Mouse (Mus musculus) kidney, embryonic 14.5 days (tissue): ENCODE results near the gene A630095N17Rik. TPM values are rescaled to one million over a fixed set of nuclear protein-coding genes. Genes with fewer than 3 reads are reported as not detected.
A peak's percentile ranks its signal among the peaks of the same experiment; 100 is the strongest.

Source experiments
- ATAC-seq: fragments of 200-750 bp; cut with Nextera tagmentation; 2 replicates; pipeline ENCODE4 v1.8.0; 2017; ENCODE audit warnings: moderate number of reproducible peaks, mild to moderate bottlenecking, moderate TSS enrichment, moderate library complexity; ENCODE audit not compliant: low FRiP score, low TSS enrichment
- H3K27ac ChIP-seq: fragments of 300-500 bp; sonication (generic); 2 replicates; pipeline ENCODE4 v1.5.1; 2014; ENCODE audit warnings: low read depth, mild to moderate bottlenecking, low read length, moderate library complexity, mixed read lengths
- H3K27me3 ChIP-seq: fragments of 300-500 bp; sonication (generic); 2 replicates; pipeline ENCODE4 v1.6.1; 2014; ENCODE audit warnings: mild to moderate bottlenecking, low read length; ENCODE audit not compliant: control insufficient read depth, insufficient read depth
- H3K36me3 ChIP-seq: fragments of 300-500 bp; sonication (generic); 2 replicates; pipeline ENCODE4 v1.6.1; 2014; ENCODE audit warnings: low read length, mixed read lengths; ENCODE audit not compliant: control insufficient read depth, insufficient read depth
- H3K4me1 ChIP-seq: fragments of 300-500 bp; sonication (generic); 2 replicates; pipeline ENCODE4 v1.6.1; 2014; ENCODE audit warnings: low read length, mixed read lengths; ENCODE audit not compliant: control insufficient read depth, insufficient read depth
- H3K4me2 ChIP-seq: fragments of 300-500 bp; sonication (generic); replicated peaks from 2 replicates; pipeline ENCODE4 v1.6.1; 2014; ENCODE audit warnings: low read depth, mild to moderate bottlenecking, low read length
- H3K4me3 ChIP-seq: fragments of 300-500 bp; sonication (generic); 2 replicates; pipeline ENCODE4 v1.5.1; 2014; ENCODE audit warnings: mild to moderate bottlenecking, low read length
- H3K9ac ChIP-seq: fragments of 300-500 bp; sonication (generic); 2 replicates; pipeline ENCODE4 v1.6.1; 2014; ENCODE audit warnings: low read depth, mild to moderate bottlenecking, low read length, moderate library complexity
- H3K9me3 ChIP-seq: fragments of 300-500 bp; sonication (generic); 2 replicates; pipeline ENCODE4 v1.6.1; 2016; ENCODE audit warnings: low read length; ENCODE audit not compliant: control insufficient read depth
- WGBS: fragments of 180-500 bp; shearing (Covaris S2); extraction: QIAGEN DNeasy Blood & Tissue Kit; methylation state at CpG from one replicate; pipeline ENCODE4 v1.1.7; 2014; 5-methylcytosine and 5-hydroxymethylcytosine counted together
- polyA plus RNA-seq: library from polyadenylated mRNA; unstranded; fragments of >200 nt; fragmentation: Nextera tagmentation; extraction: Ambion mirVana; gene quantifications from 2 replicates; pipeline ENCODE4 v1.2.1, GENCODE M21; 2014

The A630095N17Rik gene
- polyA plus RNA-seq, 1 experiment from 2014 or later = not detected

DNA sequence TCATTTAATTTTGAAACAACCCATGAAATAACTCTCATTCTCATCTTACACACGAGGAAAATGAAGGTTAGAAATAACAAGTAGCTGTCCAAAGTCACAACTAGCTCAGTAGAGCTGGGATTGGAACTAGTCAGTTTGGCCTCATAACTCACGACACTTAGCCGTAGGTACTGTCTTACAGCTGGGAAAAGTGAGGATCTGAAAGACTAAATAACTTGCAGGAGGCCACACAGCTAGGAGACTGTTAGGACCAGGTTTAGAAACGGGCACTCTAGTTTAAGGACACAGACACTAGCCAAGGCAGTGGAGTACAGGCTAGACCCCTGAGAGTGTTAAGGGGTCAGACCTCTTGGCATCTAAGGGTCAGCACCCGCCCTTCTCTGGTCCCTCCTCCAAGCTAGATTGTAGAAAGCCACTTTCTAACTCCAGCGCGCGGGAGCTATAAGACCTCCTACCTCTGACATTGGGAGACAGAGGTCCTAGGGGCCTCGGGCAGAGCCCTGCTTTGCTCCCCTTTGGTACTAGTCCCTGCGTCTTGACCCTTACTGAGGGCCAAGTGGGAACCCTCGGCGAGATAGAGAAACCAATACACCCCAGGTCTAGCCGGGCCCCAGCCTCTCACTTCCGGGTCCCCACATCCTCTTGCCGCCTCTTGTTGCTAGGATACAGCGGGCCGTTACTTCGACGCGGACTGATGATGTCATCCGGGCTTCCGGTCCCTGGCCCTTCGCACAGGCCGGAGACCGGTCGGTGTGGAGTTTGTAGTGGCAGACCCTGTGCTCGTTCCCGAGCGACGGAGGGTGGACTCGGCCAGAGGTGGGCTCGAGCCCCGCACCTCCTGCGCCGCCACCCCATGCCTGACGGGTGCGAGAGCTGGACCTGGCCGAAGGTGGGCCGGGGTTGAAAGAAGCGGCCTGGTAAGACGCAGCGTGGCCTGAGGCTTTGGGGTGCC is 21.5 kb downstream of the A630095N17Rik start, which contains the start of the genes Glb1l and Stk16:
TSS of gene Glb1l (minus strand) at position 678 of the 952 bp plus-strand sequence.
TSS of gene Stk16 (plus strand) at position 703 of the 952 bp plus-strand sequence.
- Histone ChIP-seq H3K9ac (peak within 1 kb of the TSS; percentile 94), H3K4me2 (peak within 1 kb of the TSS; percentile 86), H3K9me3 (no peaks in the 10 kb centered on the region), H3K27me3 (no peaks in the 10 kb centered on the region), H3K4me1 (peaks cover 33% of the 10 kb centered on the region), H3K36me3 (peaks cover 29% of the 10 kb centered on the region), H3K4me3 (peak within 1 kb of the TSS; percentile 92), H3K27ac (no peak within 1 kb of the TSS; the same call in 1 of the 2 replicates)
- WGBS = 5% methylated on average over 42 of the region's 42 CpGs
- peak; percentile 90 for ATAC-seq

DNA sequence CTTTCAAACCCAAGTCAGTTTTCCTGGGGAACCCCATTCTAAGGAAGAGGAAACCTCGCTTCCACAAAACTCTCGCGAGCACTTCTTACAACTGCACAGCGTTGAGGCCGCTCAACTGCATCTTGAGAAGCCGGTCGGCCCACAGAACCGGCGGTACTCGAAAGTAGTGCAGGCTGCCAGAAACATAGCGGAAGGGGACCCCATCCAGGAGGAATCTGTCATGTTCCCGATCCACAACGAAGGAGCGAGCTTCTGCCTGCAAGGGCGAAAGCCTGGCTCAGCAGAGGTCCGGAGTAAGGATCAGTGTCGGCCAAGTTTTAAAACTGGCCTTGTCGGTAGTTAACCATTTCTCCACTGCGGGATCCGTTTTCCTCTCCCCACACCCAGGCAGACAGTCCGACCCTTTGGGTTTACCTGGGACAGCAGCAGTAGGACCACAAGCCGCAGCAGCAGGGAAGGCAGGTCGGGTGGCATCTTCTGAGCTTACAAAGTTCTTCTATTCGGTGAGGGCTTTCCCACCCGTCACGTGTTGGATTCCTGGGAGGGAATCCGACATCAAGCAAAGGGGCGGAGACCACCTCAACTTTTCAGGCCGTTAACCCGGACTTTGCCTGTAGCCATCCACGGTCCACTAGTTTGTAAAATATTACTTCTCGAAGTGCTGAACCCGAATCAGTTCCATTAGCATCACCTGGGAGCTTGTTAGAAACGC is 22.8 kb downstream of the A630095N17Rik start:
- ATAC-seq = peak; percentile 40
- peak overlapping the region; percentile 70 for H3K9ac ChIP-seq
- H3K4me1 ChIP-seq = peaks cover 33% of the 10 kb centered on the region
- no peaks in the 10 kb centered on the region for H3K27me3 ChIP-seq
- peak overlapping the region; percentile 86 for H3K4me2 ChIP-seq
- peaks cover 22% of the 10 kb centered on the region for H3K36me3 ChIP-seq
- no peaks in the 10 kb centered on the region for H3K9me3 ChIP-seq
- H3K27ac ChIP-seq = peak overlapping the region; percentile 6; the same call in 1 of the 2 replicates
- H3K4me3 ChIP-seq = peak overlapping the region; percentile 92
- 8% methylated on average over 34 of the region's 34 CpGs for WGBS

DNA sequence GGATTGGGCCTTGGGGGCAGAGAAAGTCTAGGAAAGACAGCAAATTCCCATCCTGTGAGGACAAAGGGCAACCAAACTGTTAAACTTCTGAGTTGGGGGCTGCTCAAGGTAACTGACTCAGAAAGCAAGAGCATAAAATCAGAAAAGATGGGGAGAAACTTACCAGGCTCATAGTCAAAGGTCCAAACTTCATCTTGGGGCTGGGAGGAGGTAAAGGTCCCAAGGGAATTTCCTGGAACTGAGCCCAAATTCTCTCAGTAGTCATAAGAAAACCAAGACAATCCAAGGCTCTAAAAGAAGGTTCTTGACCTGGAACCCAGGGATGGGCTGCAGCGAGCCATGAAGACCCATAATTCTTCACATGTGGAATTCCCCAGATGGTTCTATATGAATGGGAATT is 30.7 kb downstream of the A630095N17Rik start:
- Histone ChIP-seq H3K4me3 (no peak overlapping the region), H3K27ac (no peak overlapping the region), H3K9ac (no peak overlapping the region), H3K4me1 (no peaks in the 10 kb centered on the region), H3K36me3 (peaks cover 35% of the 10 kb centered on the region), H3K9me3 (no peaks in the 10 kb centered on the region), H3K4me2 (no peak overlapping the region), H3K27me3 (no peaks in the 10 kb centered on the region)
- no peak for ATAC-seq
- 100% methylated on average over 1 of the region's 1 CpGs for WGBS

DNA sequence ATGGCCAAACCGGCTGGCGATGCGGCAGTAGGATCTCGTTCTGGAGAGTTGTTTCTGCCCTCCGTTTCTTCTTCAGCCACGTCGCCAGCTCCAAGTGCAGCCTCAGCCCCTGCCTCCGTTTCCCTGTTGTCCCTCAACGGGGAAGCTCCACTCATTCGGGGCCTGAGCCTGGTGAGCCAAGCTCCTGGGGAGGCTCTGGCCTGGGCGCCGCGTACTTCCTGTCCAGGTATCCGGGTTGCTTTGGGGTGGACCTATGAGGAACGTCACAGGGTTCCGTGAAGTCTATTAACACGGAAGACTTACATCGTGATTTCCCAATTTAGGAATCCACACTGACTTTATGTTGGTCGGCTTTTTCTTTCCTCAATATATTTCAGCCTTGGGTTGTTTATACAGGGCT is 39.5 kb downstream of the A630095N17Rik start:
- no peaks in the 10 kb centered on the region for H3K9me3 ChIP-seq
- H3K4me3 ChIP-seq = peak overlapping the region; percentile 88
- peaks cover 9% of the 10 kb centered on the region for H3K4me1 ChIP-seq
- H3K4me2 ChIP-seq = peak overlapping the region; percentile 93
- H3K36me3 ChIP-seq = peaks cover 24% of the 10 kb centered on the region; the same call in 1 of the 2 replicates
- H3K9ac ChIP-seq = peak overlapping the region; percentile 78
- H3K27ac ChIP-seq = peak overlapping the region; percentile 94
- ATAC-seq = peak; percentile 21; the same call in 1 of the 2 replicates
- under 1% methylated on average over 19 of the region's 19 CpGs for whole genome bisulfite sequencing
- no peaks in the 10 kb centered on the region for H3K27me3 ChIP-seq

DNA sequence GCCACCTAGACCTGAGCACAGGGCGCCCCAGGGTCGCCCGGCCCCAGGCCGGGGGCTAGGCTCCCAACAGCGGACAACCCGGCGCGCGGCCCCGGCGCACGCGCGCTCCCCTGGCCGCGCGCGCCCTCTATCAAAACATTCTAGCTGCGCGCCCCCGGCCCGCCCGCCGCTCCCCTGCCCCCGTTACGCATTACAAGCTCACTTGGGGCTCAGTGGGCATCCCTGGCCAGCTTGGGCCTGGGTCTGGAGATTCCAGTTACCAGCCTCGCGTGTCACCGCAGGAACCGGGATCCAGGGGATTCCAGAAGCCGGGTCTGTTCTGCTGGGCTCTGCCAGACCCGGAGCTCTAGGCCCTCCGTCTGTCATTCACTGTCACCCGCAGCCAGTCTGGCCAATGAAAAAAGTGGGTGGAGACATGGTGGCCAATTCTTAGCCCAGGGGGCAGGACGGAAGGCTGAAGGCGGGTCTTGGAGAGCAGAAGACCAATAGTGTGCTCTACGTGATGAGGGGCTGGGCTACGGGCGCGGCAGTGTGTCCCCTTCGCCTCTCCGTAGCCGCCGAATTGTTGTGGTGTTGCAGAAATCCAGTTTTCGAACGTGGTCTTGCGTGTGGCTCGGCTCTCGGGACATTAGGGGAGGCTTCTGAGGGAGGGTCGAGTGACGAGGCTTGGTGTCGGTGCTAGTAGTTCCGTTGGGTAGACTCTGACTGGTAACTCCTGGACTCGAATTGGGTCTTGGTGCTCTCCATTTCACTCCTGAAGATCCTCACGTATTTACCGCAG is 40.1 kb downstream of the A630095N17Rik start, which contains the start of the genes Ankzf1 and Atg9a:
TSS of gene Ankzf1 (plus strand) at position 530 of the 781 bp plus-strand sequence.
TSS of gene Atg9a (minus strand) at position 575 of the 781 bp plus-strand sequence.
- H3K9me3 ChIP-seq = no peaks in the 10 kb centered on the region
- peak within 1 kb of the TSS; percentile 94 for H3K27ac ChIP-seq
- peak within 1 kb of the TSS; percentile 93 for H3K4me2 ChIP-seq
- peak within 1 kb of the TSS; percentile 78 for H3K9ac ChIP-seq
- peak; percentile 100 for ATAC-seq
- H3K36me3 ChIP-seq = peaks cover 23% of the 10 kb centered on the region; the same call in 1 of the 2 replicates
- H3K4me3 ChIP-seq = peak within 1 kb of the TSS; percentile 88
- under 1% methylated on average over 56 of the region's 56 CpGs for WGBS
- no peaks in the 10 kb centered on the region for H3K27me3 ChIP-seq
- H3K4me1 ChIP-seq = peaks cover 9% of the 10 kb centered on the region

DNA sequence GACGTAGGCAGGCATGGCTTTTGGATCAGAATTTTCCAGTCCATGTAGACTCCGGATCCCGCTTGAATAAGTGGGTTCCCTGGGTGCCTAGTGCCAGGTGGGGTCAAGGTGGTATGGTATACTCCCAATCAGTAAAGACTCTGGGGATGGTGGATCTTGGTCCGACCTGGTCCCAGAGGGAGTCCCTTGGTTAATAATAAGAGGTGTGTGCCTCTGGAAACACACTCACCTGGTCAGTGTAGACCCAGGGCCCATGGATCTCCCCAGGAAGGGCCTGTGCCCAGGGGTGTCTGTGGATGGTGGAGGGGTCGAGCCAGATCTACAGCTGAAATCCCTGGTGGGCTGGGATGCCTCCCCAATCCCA is 40.7 kb downstream of the A630095N17Rik start:
- WGBS = 53% methylated on average over 5 of the region's 5 CpGs
- ATAC-seq = no peak

DNA sequence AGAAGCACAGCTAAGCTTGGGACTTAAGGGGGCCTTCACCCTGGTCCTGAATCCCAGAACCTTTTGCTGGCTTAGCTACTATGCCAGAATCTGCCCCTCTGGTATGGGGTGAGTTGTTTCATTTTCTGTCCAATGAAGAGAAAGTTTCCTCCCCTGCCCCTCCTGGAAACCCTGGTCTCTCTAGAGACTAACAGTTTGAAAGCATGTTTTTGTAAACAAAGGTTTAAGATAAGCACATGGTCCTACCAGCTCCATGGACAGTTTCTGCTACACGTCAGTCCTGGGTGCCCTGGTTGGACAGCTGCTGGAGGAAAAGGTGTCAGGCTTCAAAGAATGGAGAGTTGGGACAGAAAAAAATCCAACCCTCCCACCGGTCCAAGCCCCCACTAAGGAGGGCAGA is 41.3 kb downstream of the A630095N17Rik start:
- ATAC-seq = no peak
- Histone ChIP-seq H3K4me2 (no peak overlapping the region; the same call in 1 of the 2 replicates), H3K27me3 (no peaks in the 10 kb centered on the region), H3K27ac (no peak overlapping the region), H3K9ac (peak overlapping the region; percentile 78; the same call in 1 of the 2 replicates), H3K36me3 (peaks cover 25% of the 10 kb centered on the region), H3K4me1 (peaks cover 9% of the 10 kb centered on the region), H3K4me3 (peak overlapping the region; percentile 88; the same call in 1 of the 2 replicates), H3K9me3 (no peaks in the 10 kb centered on the region)
- WGBS = 58% methylated on average over 2 of the region's 2 CpGs

More for the DNA sequence above, 40.7 kb downstream of the A630095N17Rik start:
- Histone ChIP-seq H3K27me3 (no peaks in the 10 kb centered on the region), H3K9ac (peak overlapping the region; percentile 78), H3K9me3 (no peaks in the 10 kb centered on the region), H3K36me3 (peaks cover 25% of the 10 kb centered on the region), H3K4me3 (peak overlapping the region; percentile 88), H3K4me1 (peaks cover 9% of the 10 kb centered on the region), H3K27ac (peak overlapping the region; percentile 39; the same call in 1 of the 2 replicates), H3K4me2 (peak overlapping the region; percentile 82)

DNA sequence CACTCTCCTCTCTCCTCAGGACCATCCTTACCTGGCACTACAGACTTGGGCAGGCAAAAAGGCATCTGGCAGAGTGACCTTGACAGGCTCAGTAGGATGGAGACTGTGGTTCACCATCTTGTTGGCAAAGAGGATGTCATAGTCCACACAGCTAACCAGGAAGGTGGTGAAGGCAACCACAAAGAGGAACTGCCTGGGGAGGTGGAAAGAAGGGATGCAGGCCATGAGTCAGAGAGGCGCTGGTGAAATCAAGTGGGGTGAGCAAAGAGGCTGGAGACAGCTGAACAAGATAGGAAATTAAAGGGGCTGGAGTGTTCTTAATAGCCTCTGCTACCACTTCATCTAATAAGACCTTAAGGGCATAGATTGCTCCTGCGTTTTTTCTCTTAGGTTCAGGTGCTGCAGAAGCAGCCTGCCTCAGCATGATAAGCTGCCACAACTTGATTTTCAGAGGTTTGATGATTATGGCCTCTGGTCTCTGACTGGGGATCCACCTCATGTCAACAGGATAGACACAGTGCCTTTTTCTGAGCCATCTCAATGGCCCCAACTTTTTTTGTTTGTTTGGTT is 43.9 kb downstream of the A630095N17Rik start:
- ATAC-seq = no peak
- 89% methylated on average over 2 of the region's 2 CpGs for WGBS

More for the DNA sequence above, 43.9 kb downstream of the A630095N17Rik start:
- Histone ChIP-seq H3K4me2 (no peak overlapping the region), H3K27me3 (no peaks in the 10 kb centered on the region), H3K27ac (no peak overlapping the region), H3K9ac (no peak overlapping the region), H3K9me3 (no peaks in the 10 kb centered on the region), H3K36me3 (peaks cover 44% of the 10 kb centered on the region), H3K4me1 (peaks cover 2% of the 10 kb centered on the region), H3K4me3 (no peak overlapping the region)
